Mouse (Mus musculus) cerebellum, postnatal 10 days (tissue): ENCODE measurements at regions not wholly inside any gene's neighbourhood (a gene's known extent, or its start where the extent isn't known, plus 50 kb on each side); places are given as distances from the start of the nearest gene placed in this dataset.

Experiments
- DNase-seq, 2 experiments: peaks; one replicate each; pipeline ENCODE4 v3.0.0; 2021; ENCODE audit warnings: mixed read lengths in 2 of 2

DNA sequence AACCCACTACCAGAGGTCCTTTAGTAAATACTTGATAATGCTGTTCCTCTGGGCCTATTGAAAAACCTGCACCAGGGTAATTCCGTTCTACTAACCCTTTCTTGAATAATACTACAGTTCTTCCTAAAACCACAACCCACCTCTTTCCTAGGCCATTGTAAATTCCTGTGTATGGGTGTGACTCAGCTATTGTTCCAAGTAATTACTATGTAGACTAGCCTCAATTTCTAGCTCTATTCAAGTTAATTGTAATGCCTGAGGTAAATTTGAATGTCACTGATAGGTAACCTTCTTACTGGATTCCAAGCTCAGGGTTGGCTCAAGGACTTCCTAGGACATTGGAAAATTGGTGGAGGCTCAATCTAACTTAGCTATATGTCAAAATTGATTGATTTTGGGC lies 185.1 kb upstream of the Slc5a7 start:
- DNase-seq, result no peak

DNA sequence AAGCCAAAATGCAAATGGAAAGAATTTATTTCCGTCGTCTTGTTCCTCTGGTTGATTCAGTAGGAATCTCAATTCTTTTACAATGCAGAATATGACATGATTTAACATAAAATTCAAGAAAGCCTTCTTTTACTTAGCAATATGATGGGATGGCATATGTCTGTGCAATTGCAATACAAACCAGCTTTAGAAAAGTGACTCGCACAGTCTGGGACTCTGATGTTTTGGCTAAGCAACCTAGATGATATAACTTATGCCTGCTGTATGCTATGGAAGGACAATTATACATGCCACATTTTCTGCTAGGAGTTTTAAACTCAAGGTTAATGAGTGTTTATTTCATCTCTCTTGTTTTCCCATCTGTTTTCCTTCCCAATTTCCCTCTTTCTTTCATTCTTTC lies 141.1 kb upstream of the Slc5a7 start:
- DNase-seq, result no peak

- DNase-seq, result peak in 1 of 2 experiments; percentile 4
Observed at GRCm38 (mm10) chr17:54438435-54438834, 139.6 kb upstream of the Slc5a7 start.

DNA sequence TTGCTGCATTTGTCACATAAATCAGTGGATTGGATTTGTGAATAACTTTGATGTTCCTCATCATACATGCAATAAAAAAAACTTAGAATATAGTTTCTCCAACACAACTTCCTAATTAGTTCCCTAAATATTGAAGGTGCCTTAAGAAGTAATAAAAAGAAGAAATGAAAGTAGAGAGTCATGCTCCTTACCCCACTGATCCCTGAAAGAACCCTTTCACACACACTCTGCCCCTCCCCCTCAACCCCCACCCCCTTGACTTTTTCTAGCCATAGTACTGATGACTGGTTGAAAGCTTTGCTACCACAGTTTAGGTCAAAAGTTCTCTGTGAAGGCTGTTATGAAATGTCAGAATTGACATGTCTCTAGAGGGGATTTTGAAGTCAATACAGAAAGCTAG lies 131.1 kb upstream of the Slc5a7 start:
- no peak for DNase-seq

GRCm38 (mm10) chr17:54414260-54414659 lies 115.4 kb upstream of the Slc5a7 start:
- no peak for DNase-seq

- DNase-seq, result no peak
Observed at GRCm38 (mm10) chr17:54396476-54396875, 97.6 kb upstream of the Slc5a7 start.

- no peak for DNase-seq
Observed at GRCm38 (mm10) chr17:54377500-54377899, 78.7 kb upstream of the Slc5a7 start.

GRCm38 (mm10) chr17:54368611-54369010 lies 69.8 kb upstream of the Slc5a7 start:
- DNase-seq, result no peak

- no peak for DNase-seq
Observed at GRCm38 (mm10) chr17:54367948-54368347, 69.1 kb upstream of the Slc5a7 start.

DNA sequence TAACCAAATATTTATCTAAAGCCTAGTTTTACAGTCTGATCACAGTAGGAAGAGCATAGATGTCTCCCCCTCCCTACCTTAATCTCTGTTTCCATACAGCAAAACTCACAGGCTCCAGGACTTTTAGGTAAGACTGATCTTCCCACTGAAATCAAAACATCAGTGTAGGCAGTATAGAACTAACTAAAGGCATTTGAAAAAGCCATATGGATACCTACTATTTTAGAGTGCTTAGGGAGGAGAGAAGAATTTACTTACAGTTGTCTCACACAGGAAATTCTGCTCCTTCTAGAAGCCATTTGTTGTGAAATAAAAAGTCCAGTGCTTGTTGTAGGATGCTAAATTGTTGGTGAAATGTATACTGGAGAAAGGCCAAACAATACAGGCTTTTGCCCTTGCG lies 64.2 kb upstream of the Slc5a7 start:
- DNase-seq, result no peak

DNA sequence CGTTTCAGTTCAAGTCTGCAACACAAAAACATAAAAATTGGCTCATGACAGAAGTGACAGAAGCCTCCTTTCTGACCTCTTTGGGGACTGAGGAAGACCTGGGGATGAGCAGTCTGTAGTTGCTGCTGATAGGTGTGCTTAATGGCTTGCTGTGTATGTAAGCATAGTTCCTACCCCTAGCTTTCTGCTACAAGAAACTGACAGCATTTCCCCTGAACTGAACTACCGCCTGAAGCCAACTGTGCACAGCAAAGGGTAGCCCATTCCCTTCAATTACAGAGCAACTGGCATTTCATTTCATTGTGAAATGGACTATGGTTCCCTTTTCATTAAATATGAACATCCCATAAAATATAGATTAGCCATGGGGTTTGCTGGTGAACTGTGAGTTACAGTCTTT lies 54.2 kb upstream of the Slc5a7 start:
- DNase-seq, result no peak

DNA sequence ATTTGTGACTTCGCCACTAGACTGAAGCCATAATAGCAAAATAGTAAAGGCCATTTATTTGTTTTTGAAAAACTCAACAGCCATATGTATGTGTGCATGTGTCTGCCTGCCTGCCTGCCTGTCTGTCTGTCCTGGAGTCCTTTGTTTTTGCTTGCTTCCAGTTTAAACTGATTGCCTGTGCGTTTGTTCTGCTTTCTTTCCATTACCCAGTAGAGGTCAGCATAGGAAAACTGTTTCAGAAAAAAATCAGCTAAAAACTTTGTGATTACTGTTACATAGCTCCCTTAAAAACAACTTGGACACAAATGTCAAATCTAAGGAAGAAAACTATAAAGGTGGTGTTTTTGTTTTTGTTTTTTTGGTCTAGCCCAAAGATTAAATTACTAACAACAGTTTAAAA lies 52.0 kb upstream of the Slc5a7 start:
- DNase-seq, result no peak
